Mouse (Mus musculus) lung, postnatal 0 days (tissue): ENCODE measurements around the gene Dscaml1. TPM values are rescaled to one million over a fixed set of nuclear protein-coding genes. Genes with fewer than 3 reads are reported as not detected.

Source experiments
- ATAC-seq: fragments of 200-750 bp; cut with Nextera tagmentation; 2 replicates; pipeline ENCODE4 v1.8.0; 2017; ENCODE audit warnings: moderate library complexity
- DNase-seq: peaks from one replicate; pipeline ENCODE4 v3.0.0-alpha.2; 2016; ENCODE audit warnings: low spot score
- H3K27ac ChIP-seq: fragments of 300-500 bp; sonication (generic); 2 replicates; pipeline ENCODE4 v1.5.1; 2014; ENCODE audit warnings: antibody characterized with exemption, mild to moderate bottlenecking, low read length, mixed read lengths
- H3K27me3 ChIP-seq: fragments of 300-500 bp; sonication (generic); replicated peaks from 2 replicates; pipeline ENCODE4 v1.6.1; 2014; ENCODE audit warnings: low read length, mixed read lengths; ENCODE audit not compliant: insufficient read depth
- H3K36me3 ChIP-seq: fragments of 300-500 bp; sonication (generic); 2 replicates; pipeline ENCODE4 v1.6.1; 2014; ENCODE audit warnings: low read length, mixed read lengths; ENCODE audit not compliant: insufficient read depth
- H3K4me1 ChIP-seq: fragments of 300-500 bp; sonication (generic); 2 replicates; pipeline ENCODE4 v1.6.1; 2014; ENCODE audit warnings: antibody characterized with exemption, low read depth, low read length, mixed read lengths; ENCODE audit not compliant: insufficient read depth
- H3K4me2 ChIP-seq: fragments of 300-500 bp; sonication (generic); replicated peaks from 2 replicates; pipeline ENCODE4 v1.6.1; 2014; ENCODE audit warnings: low read depth, mild to moderate bottlenecking, low read length, moderate library complexity, mixed read lengths
- H3K4me3 ChIP-seq: fragments of 300-500 bp; sonication (generic); 2 replicates; pipeline ENCODE4 v1.5.1; 2014; ENCODE audit warnings: low read depth, low read length
- H3K9ac ChIP-seq: fragments of 300-500 bp; sonication (generic); replicated peaks from 2 replicates; pipeline ENCODE4 v1.6.1; 2014; ENCODE audit warnings: low read depth, mild to moderate bottlenecking
- H3K9me3 ChIP-seq: fragments of 300-500 bp; sonication (generic); 2 replicates; pipeline ENCODE4 v1.6.1; 2016; ENCODE audit warnings: low read length, mixed read lengths
- CTCF ChIP-seq: IDR thresholded peaks from 2 replicates; pipeline ENCODE4 v1.5.1; 2016; ENCODE audit warnings: antibody characterized with exemption, mild to moderate bottlenecking
- EP300 ChIP-seq: IDR thresholded peaks from 2 replicates; pipeline ENCODE4 v1.6.1; 2016; ENCODE audit warnings: antibody characterized with exemption, mild to moderate bottlenecking, control low read depth
- WGBS: fragments of 180-500 bp; shearing (Covaris S2); extraction: QIAGEN DNeasy Blood & Tissue Kit; methylation state at CpG from one replicate; pipeline ENCODE4 v1.1.7; 2014; 5-methylcytosine and 5-hydroxymethylcytosine counted together
- polyA plus RNA-seq: library from polyadenylated mRNA; unstranded; fragments of >200 nt; fragmentation: Nextera tagmentation; extraction: Ambion mirVana; gene quantifications from 2 replicates; pipeline ENCODE4 v1.2.1, GENCODE M21; 2015

The Dscaml1 gene
- polyA plus RNA-seq, 1 experiment from 2014 or later: 0.16 TPM

GRCm38 (mm10) chr9:45410193-45410592, 16.2 kb upstream of the Dscaml1 start:
- H3K9ac ChIP-seq: no peak overlapping the region
- TF ChIP-seq CTCF: no peak
- no peak for TF ChIP-seq EP300
- no peak for ATAC-seq

GRCm38 (mm10) chr9:45410614-45411013, 15.8 kb upstream of the Dscaml1 start:
- no peak overlapping the region for H3K4me2 ChIP-seq
- no peak for ATAC-seq
- WGBS: 83% methylated on average over 2 of the region's 2 CpGs
- no peak for TF ChIP-seq EP300
- TF ChIP-seq CTCF: no peak
- no peaks in the 10 kb centered on the region for H3K4me1 ChIP-seq
- no peak overlapping the region for H3K9ac ChIP-seq
- H3K27me3 ChIP-seq: no peaks in the 10 kb centered on the region
- no peaks in the 10 kb centered on the region for H3K36me3 ChIP-seq
- DNase-seq: no peak
- H3K9me3 ChIP-seq: no peaks in the 10 kb centered on the region
- H3K27ac ChIP-seq: no peak overlapping the region
- no peak overlapping the region for H3K4me3 ChIP-seq

More at GRCm38 (mm10) chr9:45410193-45410592, 16.2 kb upstream of the Dscaml1 start:
- Histone ChIP-seq H3K4me2 (no peak overlapping the region), H3K9me3 (no peaks in the 10 kb centered on the region), H3K36me3 (no peaks in the 10 kb centered on the region), H3K27ac (no peak overlapping the region), H3K27me3 (no peaks in the 10 kb centered on the region), H3K4me1 (no peaks in the 10 kb centered on the region), H3K4me3 (no peak overlapping the region)
- DNase-seq: no peak
- 64% methylated on average over 5 of the region's 5 CpGs for WGBS

DNA sequence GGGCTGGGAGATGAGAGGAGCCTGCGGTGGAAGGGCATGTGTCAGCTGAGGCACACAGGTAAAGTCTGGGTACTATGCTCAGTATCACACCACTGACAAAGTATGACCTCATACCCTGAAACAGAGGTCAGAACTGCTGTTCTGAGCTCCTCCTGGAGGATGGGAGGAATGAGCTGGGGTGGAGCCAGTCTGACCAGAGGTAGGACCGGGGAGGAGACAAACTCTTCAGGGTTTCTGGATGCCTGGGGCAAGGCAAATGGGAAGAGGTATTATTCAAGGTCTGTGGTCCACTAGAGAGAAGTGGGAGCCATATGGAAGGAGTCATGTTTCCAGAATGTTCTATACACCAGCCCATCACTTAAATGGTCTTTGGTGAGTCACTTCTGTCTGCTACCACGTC, 15.3 kb upstream of the Dscaml1 start:
- no peak for DNase-seq
- H3K4me3 ChIP-seq: no peak overlapping the region
- H3K4me2 ChIP-seq: no peak overlapping the region
- no peaks in the 10 kb centered on the region for H3K36me3 ChIP-seq
- no peak overlapping the region for H3K9ac ChIP-seq
- no peak overlapping the region for H3K27ac ChIP-seq
- TF ChIP-seq CTCF (no peak), EP300 (no peak)
- no peaks in the 10 kb centered on the region for H3K9me3 ChIP-seq
- no peak for ATAC-seq
- H3K27me3 ChIP-seq: no peaks in the 10 kb centered on the region
- no peaks in the 10 kb centered on the region for H3K4me1 ChIP-seq
- 68% methylated on average over 3 of the region's 3 CpGs for WGBS

- WGBS: 15% methylated on average over 7 of the region's 7 CpGs
- no peaks in the 10 kb centered on the region for H3K36me3 ChIP-seq
- H3K27me3 ChIP-seq: no peaks in the 10 kb centered on the region
- H3K4me2 ChIP-seq: peak overlapping the region; percentile 28; the same call in 1 of the 2 replicates
- no peak overlapping the region for H3K4me3 ChIP-seq
- TF ChIP-seq EP300: no peak
- TF ChIP-seq CTCF: peak; percentile 73
- ATAC-seq (peak; percentile 55), DNase-seq (peak; percentile 78)
- H3K27ac ChIP-seq: no peak overlapping the region
- no peaks in the 10 kb centered on the region for H3K9me3 ChIP-seq
- no peaks in the 10 kb centered on the region for H3K4me1 ChIP-seq
- H3K9ac ChIP-seq: no peak overlapping the region
Measured at GRCm38 (mm10) chr9:45411803-45412202, 14.6 kb upstream of the Dscaml1 start.

- WGBS: 8% methylated on average over 10 of the region's 10 CpGs
- Histone ChIP-seq H3K4me3 (no peak overlapping the region), H3K9ac (no peak overlapping the region)
Measured at GRCm38 (mm10) chr9:45412287-45412686, 14.1 kb upstream of the Dscaml1 start.

DNA sequence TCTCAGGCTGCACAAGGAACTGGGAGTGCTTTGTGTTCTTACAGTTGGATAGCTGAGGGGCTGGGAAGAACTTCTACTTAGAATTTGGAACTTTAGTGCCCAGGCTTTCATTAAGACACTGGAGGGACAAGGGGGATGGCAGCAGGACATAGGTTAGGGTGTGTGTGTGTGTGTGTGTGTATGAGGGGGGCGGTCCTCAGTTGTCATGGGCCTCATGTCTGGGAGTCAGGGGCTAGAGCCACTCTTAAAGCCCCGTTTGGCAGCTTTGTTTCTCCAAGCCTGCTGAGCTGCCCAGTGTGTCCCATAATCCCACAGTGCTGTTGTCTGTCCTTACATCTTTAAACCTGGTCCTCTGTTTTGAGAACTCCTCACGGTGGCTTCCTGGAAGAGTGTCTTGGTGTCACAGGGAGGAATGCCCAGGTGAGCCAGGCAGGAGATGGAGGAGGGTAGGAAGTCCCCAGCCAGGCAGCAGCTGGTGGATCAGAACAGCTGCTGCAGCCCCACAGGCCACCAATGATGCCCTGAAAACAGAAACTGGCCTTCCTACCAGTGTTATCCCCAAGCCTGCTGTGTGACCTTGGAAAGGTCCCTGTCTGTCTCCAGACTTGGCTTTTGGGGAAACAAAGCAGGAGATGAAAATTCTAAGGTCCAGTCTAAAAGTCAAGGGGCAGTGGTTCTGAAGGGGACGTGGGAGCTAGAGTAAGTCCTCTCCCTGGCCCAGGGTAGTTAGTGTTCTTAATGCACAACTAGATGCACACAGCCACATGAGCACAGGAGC, 13.5 kb upstream of the Dscaml1 start:
- Histone ChIP-seq H3K4me1 (no peaks in the 10 kb centered on the region), H3K4me2 (no peak overlapping the region), H3K27me3 (no peaks in the 10 kb centered on the region), H3K27ac (no peak overlapping the region), H3K9ac (no peak overlapping the region), H3K4me3 (no peak overlapping the region), H3K9me3 (no peaks in the 10 kb centered on the region), H3K36me3 (no peaks in the 10 kb centered on the region)
- no peak for TF ChIP-seq EP300
- no peak for TF ChIP-seq CTCF
- WGBS: 64% methylated on average over 4 of the region's 4 CpGs
- no peak for DNase-seq
- ATAC-seq: no peak

More at GRCm38 (mm10) chr9:45412287-45412686, 14.1 kb upstream of the Dscaml1 start:
- TF ChIP-seq EP300 (no peak), CTCF (peak; percentile 94)
- H3K4me2 ChIP-seq: peak overlapping the region; percentile 28; the same call in 1 of the 2 replicates
- H3K4me1 ChIP-seq: no peaks in the 10 kb centered on the region
- H3K36me3 ChIP-seq: no peaks in the 10 kb centered on the region
- H3K9me3 ChIP-seq: no peaks in the 10 kb centered on the region
- H3K27me3 ChIP-seq: no peaks in the 10 kb centered on the region
- peak; percentile 59 for ATAC-seq
- peak; percentile 80 for DNase-seq
- no peak overlapping the region for H3K27ac ChIP-seq
